Mouse (Mus musculus) CH12.LX (cell line): ENCODE measurements around the gene Mpp2.

Source experiments
- CTCF ChIP-seq, 2 experiments: IDR thresholded peaks in 1 of 2; conservative IDR thresholded peaks in 1 of 2; 2 replicates each; pipeline ENCODE4 v1.5.1; 2011 to 2012; ENCODE audit warnings: low read depth in 2 of 2, low read length in 2 of 2, improper control_type of control experiment in 1 of 2, inconsistent platforms in 1 of 2, mild to moderate bottlenecking in 1 of 2, moderate library complexity in 1 of 2
- EP300 ChIP-seq: IDR thresholded peaks from 2 replicates; pipeline ENCODE4 v1.6.1; 2011; ENCODE audit warnings: low read length, improper control_type of control experiment
- NELFE ChIP-seq: IDR thresholded peaks from 2 replicates; pipeline ENCODE4 v1.6.1; 2011; ENCODE audit warnings: low read depth, low read length, improper control_type of control experiment

DNA sequence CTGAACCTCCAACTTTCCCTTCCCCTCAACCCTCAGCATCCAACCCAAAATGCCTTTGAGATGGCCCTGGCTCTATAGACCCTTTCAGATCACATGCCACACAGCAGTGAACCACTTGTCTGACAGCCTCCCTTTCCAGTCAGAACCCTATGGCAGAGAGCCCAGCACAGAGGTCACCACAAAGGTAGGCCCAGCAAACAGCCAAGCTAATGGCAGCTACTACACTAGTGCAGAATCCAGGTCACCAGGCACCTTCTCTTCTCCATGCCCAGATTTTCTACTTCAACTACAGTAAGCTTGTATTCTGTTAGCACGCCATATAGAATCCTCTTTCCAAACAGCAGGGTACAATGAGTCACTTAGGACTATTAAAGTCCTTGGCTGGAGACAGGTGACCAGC lies 72.2 kb downstream of the Mpp2 start:
- no peak for TF ChIP-seq NELFE
- no peak for TF ChIP-seq EP300
- no peak for TF ChIP-seq CTCF (conservative IDR thresholded peaks at IDR 0.05 in 1 of 2, IDR thresholded peaks at IDR 0.05 in 1 of 2; ENCODE audit: low read depth in 2 of 2, low read length in 2 of 2)
